In the genomic region with DNA sequence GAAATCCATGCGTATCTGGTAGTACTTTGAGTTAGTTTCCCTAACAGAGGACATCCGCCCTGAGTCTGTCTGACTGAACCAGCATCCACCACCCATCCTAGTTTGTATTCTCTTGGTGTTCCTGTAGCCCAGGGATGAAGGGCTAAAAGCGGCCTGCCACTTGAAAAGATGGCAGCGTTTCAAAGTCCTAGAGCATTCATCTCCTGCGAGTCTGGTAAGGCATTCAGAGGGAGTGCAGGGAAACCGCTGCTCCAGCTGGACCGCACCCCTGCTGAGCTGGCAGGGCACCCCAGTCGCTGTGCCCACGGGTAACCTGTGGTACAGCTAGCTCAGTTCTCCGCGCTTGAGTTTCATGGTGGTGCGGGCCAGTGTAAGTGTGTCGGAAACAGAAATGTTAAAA, we compare ENCODE assay signal across 8 mouse cellular contexts. TPM values are rescaled to one million over a fixed set of nuclear protein-coding genes. Genes with fewer than 3 reads are reported as not detected.
A peak's percentile ranks its signal among the peaks of the same experiment; 100 is the strongest.
DNase-seq lines count a peak whose midpoint lies in the region; TF ChIP-seq lines count a peak whose summit lies in the region.

No protein-coding gene starts in this region.

- no peaks in the 10 kb centered on the region for H3K27me3 ChIP-seq in E14TG2a.4 (ENCODE audit: insufficient read depth, low read length)

- TF ChIP-seq CTCF in E14TG2a.4 (conservative IDR thresholded peaks at IDR 0.05; ENCODE audit: low read length) = no peak

- H3K4me1 ChIP-seq in E14TG2a.4 (replicated peaks; ENCODE audit: low read depth, low read length) = peaks cover 88% of the 10 kb centered on the region

- H3K4me3 ChIP-seq in E14TG2a.4 (replicated peaks; ENCODE audit: low read length) = peak overlapping the region; percentile 62

- peaks cover 44% of the 10 kb centered on the region for H3K36me3 ChIP-seq in E14TG2a.4 (ENCODE audit: insufficient read depth, low read length)

- no peaks in the 10 kb centered on the region for H3K9me3 ChIP-seq in E14TG2a.4 (ENCODE audit: low read length)

- DNase-seq in brain, adult 2 months (ENCODE audit: low read depth, low spot score) = peak; percentile 79
- peak; percentile 65 for DNase-seq in heart, adult 8-10 months (ENCODE audit: low spot score)
- peak; percentile 79 for DNase-seq in layer of hippocampus, adult 9-11 months
- peak; percentile 45 for DNase-seq in right cerebral cortex, postnatal 25 days
- DNase-seq in urinary bladder, postnatal 4 days (ENCODE audit: low spot score in 2 of 2) = no peak
- no peak for DNase-seq in testis, postnatal 10 days (ENCODE audit: low spot score)
- no peak for DNase-seq in urinary bladder, adult 2 months (ENCODE audit: low spot score)

RNA-seq across cellular contexts. Expression of a gene that starts 22.0 kb away (rescaled TPM):
- total RNA-seq in heart, adult 8-10 months (2022) = 10 to 100 TPM; 47.2 to 63.1 (median 52.7) TPM
- polyA plus RNA-seq in urinary bladder, adult 2 months (2012; rRNA removed) = 167 and 198 TPM in 2 replicates

RNA-seq across cellular contexts. Expression of a gene that starts 32.3 kb away (rescaled TPM):
- 10 to 100 TPM; 27.1 to 34.5 (median 29.8) TPM for total RNA-seq in heart, adult 8-10 months (2022)
- polyA plus RNA-seq in urinary bladder, adult 2 months (2012; rRNA removed) = 24.2 and 27.0 TPM in 2 replicates

Comparison
In these comparisons a context has a peak if more than half of its experiments do, and no peak if none do; other contexts are left out.
1. DNase-seq: peak in brain, adult 2 months (single experiment), heart, adult 8-10 months (single experiment), layer of hippocampus, adult 9-11 months (single experiment) and right cerebral cortex, postnatal 25 days (single experiment); none in urinary bladder, postnatal 4 days (0 of 2), testis, postnatal 10 days (single experiment) and urinary bladder, adult 2 months (single experiment).